Comparison of ENCODE assay signal across 16 mouse cellular contexts in the genomic region with DNA sequence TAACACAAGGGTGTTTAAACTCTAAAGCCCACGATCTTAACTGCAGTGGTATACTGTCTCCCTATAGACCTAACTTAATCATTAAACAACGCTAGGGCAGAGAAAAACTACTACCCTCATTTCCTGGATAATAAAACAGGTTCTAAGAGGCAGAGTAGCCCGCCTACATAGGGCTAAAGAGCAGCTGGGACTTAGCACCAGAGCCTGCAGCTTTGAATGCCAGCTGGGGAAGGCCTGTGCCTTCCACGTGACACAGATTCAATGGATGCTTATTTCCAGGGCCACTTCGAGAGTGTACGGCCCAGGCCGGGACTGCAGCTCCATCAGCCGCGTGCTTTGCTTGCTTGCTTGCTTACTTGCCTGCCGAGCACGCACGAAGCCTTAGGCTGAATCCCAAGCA. TPM values are rescaled to one million over a fixed set of nuclear protein-coding genes. Genes with fewer than 3 reads are reported as not detected.
A peak's percentile ranks its signal among the peaks of the same experiment; 100 is the strongest.
DNase-seq lines count a peak whose midpoint lies in the region; ATAC-seq and TF ChIP-seq lines count a peak whose summit lies in the region.
"Had no signal": no experiment of that assay in that cellular context is flagged by ENCODE, and none has a peak within 500 bp of the region (broad histone marks: within the 10 kb centered on the region; RNA-seq: fewer than 3 reads in every experiment).

No protein-coding gene starts in this region.

- H3K4me2 ChIP-seq in kidney, postnatal 0 days (ENCODE audit: low read length) = no peak overlapping the region
- H3K4me2 ChIP-seq in intestine, embryonic 16.5 days (ENCODE audit: low read depth, low read length) = peak overlapping the region; percentile 15; the same call in 1 of the 2 replicates
- H3K4me2 ChIP-seq: heart, embryonic 15.5 days; liver, embryonic 15.5 days had no signal

- no peaks in the 10 kb centered on the region for H3K9me3 ChIP-seq in kidney, postnatal 0 days (replicated peaks; ENCODE audit: low read length)
- no peaks in the 10 kb centered on the region for H3K9me3 ChIP-seq in intestine, embryonic 16.5 days (ENCODE audit: control insufficient read depth, low read length)
- H3K9me3 ChIP-seq: heart, embryonic 15.5 days; liver, embryonic 15.5 days had no signal

- ATAC-seq in kidney, postnatal 0 days (replicated peaks; ENCODE audit: low FRiP score, low read depth) = peak; percentile 68
- peak; percentile 96 for ATAC-seq in intestine, embryonic 16.5 days

- no peaks in the 10 kb centered on the region for H3K27me3 ChIP-seq in kidney, postnatal 0 days (ENCODE audit: insufficient read depth, low read length)
- no peaks in the 10 kb centered on the region for H3K27me3 ChIP-seq in intestine, embryonic 16.5 days (replicated peaks; ENCODE audit: control insufficient read depth, insufficient read depth, low read length)
- H3K27me3 ChIP-seq: CH12.LX; heart, embryonic 15.5 days; liver, embryonic 15.5 days had no signal

- TF ChIP-seq CTCF in kidney, postnatal 0 days (IDR thresholded peaks at IDR 0.05; ENCODE audit: low read depth) = no peak

- H3K36me3 ChIP-seq in kidney, postnatal 0 days (ENCODE audit: insufficient read depth, low read length) = 0 out of 2 replicates have a peak, but pooled peaks cover 3% of the 10 kb centered on the region
- no peaks in the 10 kb centered on the region for H3K36me3 ChIP-seq in intestine, embryonic 16.5 days (ENCODE audit: control insufficient read depth, insufficient read depth, low read length)
- H3K36me3 ChIP-seq: heart, embryonic 15.5 days; liver, embryonic 15.5 days had no signal

- H3K4me1 ChIP-seq in kidney, postnatal 0 days (replicated peaks; ENCODE audit: insufficient read depth, low read length) = peaks cover 16% of the 10 kb centered on the region; the same call in 1 of the 2 replicates
- H3K4me1 ChIP-seq in intestine, embryonic 16.5 days (ENCODE audit: control insufficient read depth, insufficient read depth, low read length) = peaks cover 25% of the 10 kb centered on the region
- H3K4me1 ChIP-seq: liver, embryonic 15.5 days had no signal

- no peak overlapping the region for H3K4me3 ChIP-seq in kidney, postnatal 0 days (replicated peaks; ENCODE audit: low read depth, low read length)
- H3K4me3 ChIP-seq in intestine, embryonic 16.5 days (ENCODE audit: low read length) = no peak overlapping the region
- H3K4me3 ChIP-seq: heart, embryonic 15.5 days; liver, embryonic 15.5 days had no signal

- 31% methylated on average over 12 of the region's 12 CpGs for WGBS in kidney, postnatal 0 days
- 32% methylated on average over 12 of the region's 12 CpGs for WGBS in intestine, embryonic 16.5 days

- DNase-seq in kidney, postnatal 0 days (ENCODE audit: low spot score) = no peak
- DNase-seq in kidney, postnatal 36 days = no peak
- DNase-seq in brain, adult 2 months (ENCODE audit: low read depth, low spot score) = peak; percentile 61
- peak; percentile 44 for DNase-seq in lung, postnatal 10 days
- no peak for DNase-seq in ovary, postnatal 36 days (ENCODE audit: low spot score)
- DNase-seq in adrenal gland, adult 8-10 months = no peak
- DNase-seq in testis, postnatal 10 days (ENCODE audit: low spot score) = no peak
- DNase-seq: cerebellum, adult 9-10 months; spleen, adult 18-20 months; thymus, adult 2 months had no signal

- peak overlapping the region; percentile 4; the same call in 1 of the 2 replicates for H3K9ac ChIP-seq in kidney, postnatal 0 days (ENCODE audit: low read depth, low read length)
- peak overlapping the region; percentile 14; the same call in 1 of the 2 replicates for H3K9ac ChIP-seq in intestine, embryonic 16.5 days (ENCODE audit: low read depth, low read length)
- H3K9ac ChIP-seq: heart, embryonic 15.5 days; liver, embryonic 15.5 days had no signal

- H3K27ac ChIP-seq in kidney, postnatal 0 days = peak overlapping the region; percentile 66
- peak overlapping the region; percentile 83 for H3K27ac ChIP-seq in intestine, embryonic 16.5 days (ENCODE audit: low read length)
- H3K27ac ChIP-seq: heart, embryonic 15.5 days; liver, embryonic 15.5 days had no signal

RNA-seq across cellular contexts. Expression of a gene that starts 19.9 kb away (rescaled TPM):
- 16.2 and 17.8 TPM in 2 replicates for polyA plus RNA-seq in kidney, postnatal 0 days (2015; fragmentation: Nextera tagmentation; extraction: Ambion mirVana)
- polyA plus RNA-seq in intestine, embryonic 16.5 days (2015; fragmentation: Nextera tagmentation; extraction: Ambion mirVana) = 14.1 and 14.5 TPM in 2 replicates
- 10 to 100 TPM; 19.1 to 33.0 (median 27.2) TPM for total RNA-seq in adrenal gland, adult 8-10 months (2022)

RNA-seq across cellular contexts. Expression of a gene that starts 41.0 kb away (rescaled TPM):
- 0.42 and 0.52 TPM in 2 replicates for polyA plus RNA-seq in kidney, postnatal 0 days (2015; fragmentation: Nextera tagmentation; extraction: Ambion mirVana)
- 0.27 and 0.29 TPM in 2 replicates for polyA plus RNA-seq in intestine, embryonic 16.5 days (2015; fragmentation: Nextera tagmentation; extraction: Ambion mirVana)
- 1 to 10 TPM in 2 of 4 experiments, under 1 TPM in 2; 0.84 to 1.8 (median 1.1) TPM for total RNA-seq in adrenal gland, adult 8-10 months (2022)
- total RNA-seq: CH12.LX; gastrocnemius, adult 8-10 months; monocyte, adult 5-6 weeks had no signal
- polyA plus RNA-seq: liver, embryonic 15.5 days had no signal

RNA-seq across cellular contexts. Expression of a gene that starts 41.3 kb away (rescaled TPM):
- 6.3 and 6.8 TPM in 2 replicates for polyA plus RNA-seq in kidney, postnatal 0 days (2015; fragmentation: Nextera tagmentation; extraction: Ambion mirVana)
- polyA plus RNA-seq in intestine, embryonic 16.5 days (2015; fragmentation: Nextera tagmentation; extraction: Ambion mirVana) = 5.2 and 5.6 TPM in 2 replicates
- total RNA-seq in adrenal gland, adult 8-10 months (2022) = 10 to 100 TPM; 22.1 to 31.0 (median 26.2) TPM

RNA-seq across cellular contexts. Expression of a gene that starts 55.5 kb away (rescaled TPM):
- 2.0 and 2.6 TPM in 2 replicates for polyA plus RNA-seq in kidney, postnatal 0 days (2015; fragmentation: Nextera tagmentation; extraction: Ambion mirVana)
- polyA plus RNA-seq in intestine, embryonic 16.5 days (2015; fragmentation: Nextera tagmentation; extraction: Ambion mirVana) = 6.1 and 7.3 TPM in 2 replicates
- total RNA-seq in adrenal gland, adult 8-10 months (2022) = 1 to 10 TPM in 1 of 4 experiments, under 1 TPM in 3; 0.46 to 1.0 (median 0.67) TPM
- total RNA-seq: CH12.LX; monocyte, adult 5-6 weeks had no signal

Comparison
In these comparisons a context has a peak if more than half of its experiments do, and no peak if none do; other contexts are left out.
1. DNase-seq: peak in brain, adult 2 months (single experiment) and lung, postnatal 10 days (single experiment); none in kidney, postnatal 0 days (single experiment), kidney, postnatal 36 days (0 of 2), ovary, postnatal 36 days (single experiment), adrenal gland, adult 8-10 months (single experiment) and testis, postnatal 10 days (single experiment).